Mouse (Mus musculus): Measurements from ENCODE around the gene Mtmr4.

Mtmr4 gene

GRCm38 (mm10) chr11:87615952-87616351 lies 24.0 kb downstream of the Mtmr4 start:
- no peak for DNase-seq (ENCODE audit: low read depth)

GRCm38 (mm10) chr11:87616790-87617474 lies 25.0 kb downstream of the Mtmr4 start, which contains the start of gene Hsf5:
TSS of gene Hsf5 (plus strand) at chr11:87617164.
- DNase-seq (ENCODE audit: low read depth): no peak

- no peak for DNase-seq (ENCODE audit: low read depth)
These were observed 25.6 kb downstream of the Mtmr4 start for GRCm38 (mm10) chr11:87617606-87618005.

GRCm38 (mm10) chr11:87623160-87623559 lies 31.2 kb downstream of the Mtmr4 start:
- DNase-seq (ENCODE audit: low read depth): no peak

GRCm38 (mm10) chr11:87629859-87630258 lies 37.9 kb downstream of the Mtmr4 start:
- peak; percentile 73 for DNase-seq (ENCODE audit: low read depth)

GRCm38 (mm10) chr11:87638793-87639192 lies 46.8 kb downstream of the Mtmr4 start:
- DNase-seq (ENCODE audit: low read depth): no peak

- peak; percentile 44 for DNase-seq (ENCODE audit: low read depth)
These were observed 47.2 kb downstream of the Mtmr4 start for GRCm38 (mm10) chr11:87639206-87639605.

- no peak for DNase-seq (ENCODE audit: low read depth)
These were observed 50.9 kb downstream of the Mtmr4 start for GRCm38 (mm10) chr11:87642865-87643264.

GRCm38 (mm10) chr11:87654693-87655092 lies 62.7 kb downstream of the Mtmr4 start:
- DNase-seq (ENCODE audit: low read depth): no peak

GRCm38 (mm10) chr11:87659216-87659615 lies 67.3 kb downstream of the Mtmr4 start:
- DNase-seq (ENCODE audit: low read depth): no peak

GRCm38 (mm10) chr11:87662407-87662806 lies 70.4 kb downstream of the Mtmr4 start, which contains the start of gene Rnf43:
TSS of gene Rnf43 (plus strand) at chr11:87662722.
- DNase-seq (ENCODE audit: low read depth): peak; percentile 95

- DNase-seq (ENCODE audit: low read depth): no peak
These were observed 70.9 kb downstream of the Mtmr4 start for GRCm38 (mm10) chr11:87662822-87663221.

GRCm38 (mm10) chr11:87663948-87664347 lies 72.0 kb downstream of the Mtmr4 start:
- no peak for DNase-seq (ENCODE audit: low read depth)

GRCm38 (mm10) chr11:87664521-87664920 lies 72.6 kb downstream of the Mtmr4 start:
- no peak for DNase-seq (ENCODE audit: low read depth)

- DNase-seq (ENCODE audit: low read depth): no peak
These were observed 73.3 kb downstream of the Mtmr4 start for GRCm38 (mm10) chr11:87665224-87665623.

- DNase-seq (ENCODE audit: low read depth): no peak
These were observed 73.7 kb downstream of the Mtmr4 start for GRCm38 (mm10) chr11:87665658-87666057.
